Mouse (Mus musculus) heart, embryonic 16.5 days (tissue): ENCODE measurements around the gene Dpy19l3. TPM values are rescaled to one million over a fixed set of nuclear protein-coding genes. Genes with fewer than 3 reads are reported as not detected.

Source experiments
- ATAC-seq: fragments of 200-750 bp; cut with Nextera tagmentation; replicated peaks from 2 replicates; pipeline ENCODE4 v1.8.0; 2017; ENCODE audit warnings: moderate number of reproducible peaks; ENCODE audit not compliant: insufficient read depth, low FRiP score; ENCODE audit errors: extremely low read depth
- H3K27ac ChIP-seq: fragments of 300-500 bp; sonication (generic); 2 replicates; pipeline ENCODE4 v1.5.1; 2014; ENCODE audit warnings: mild to moderate bottlenecking, low read length, control low read depth, moderate library complexity
- H3K27me3 ChIP-seq: fragments of 300-500 bp; sonication (generic); 2 replicates; pipeline ENCODE4 v1.6.1; 2014; ENCODE audit warnings: low read length, mixed read lengths; ENCODE audit not compliant: control insufficient read depth, insufficient read depth
- H3K36me3 ChIP-seq: fragments of 300-500 bp; sonication (generic); 2 replicates; pipeline ENCODE4 v1.6.1; 2014; ENCODE audit not compliant: control insufficient read depth, insufficient read depth
- H3K4me1 ChIP-seq: fragments of 300-500 bp; sonication (generic); 2 replicates; pipeline ENCODE4 v1.6.1; 2014; ENCODE audit warnings: low read length, mixed read lengths; ENCODE audit not compliant: control insufficient read depth, insufficient read depth
- H3K4me2 ChIP-seq: fragments of 300-500 bp; sonication (generic); 2 replicates; pipeline ENCODE4 v1.6.1; 2014; ENCODE audit warnings: low read depth, mild to moderate bottlenecking, control low read depth, low read length
- H3K4me3 ChIP-seq: fragments of 300-500 bp; sonication (generic); 2 replicates; pipeline ENCODE4 v1.5.1; 2014; ENCODE audit warnings: mild to moderate bottlenecking, control low read depth, low read length
- H3K9ac ChIP-seq: fragments of 300-500 bp; sonication (generic); 2 replicates; pipeline ENCODE4 v1.6.1; 2014; ENCODE audit warnings: low read length, control low read depth
- H3K9me3 ChIP-seq: fragments of 300-500 bp; sonication (generic); replicated peaks from 2 replicates; pipeline ENCODE4 v1.6.1; 2016; ENCODE audit warnings: low read length; ENCODE audit not compliant: control insufficient read depth
- WGBS: fragments of 180-500 bp; shearing (Covaris S2); extraction: QIAGEN DNeasy Blood & Tissue Kit; methylation state at CpG from one replicate; pipeline ENCODE4 v1.1.7; 2014; 5-methylcytosine and 5-hydroxymethylcytosine counted together
- polyA plus RNA-seq: library from polyadenylated mRNA; unstranded; fragments of >200 nt; fragmentation: Nextera tagmentation; extraction: Ambion mirVana; gene quantifications from 2 replicates; pipeline ENCODE4 v1.2.1, GENCODE M21; 2015

The Dpy19l3 gene
- polyA plus RNA-seq, 1 experiment from 2014 or later, result 12.3 TPM

DNA sequence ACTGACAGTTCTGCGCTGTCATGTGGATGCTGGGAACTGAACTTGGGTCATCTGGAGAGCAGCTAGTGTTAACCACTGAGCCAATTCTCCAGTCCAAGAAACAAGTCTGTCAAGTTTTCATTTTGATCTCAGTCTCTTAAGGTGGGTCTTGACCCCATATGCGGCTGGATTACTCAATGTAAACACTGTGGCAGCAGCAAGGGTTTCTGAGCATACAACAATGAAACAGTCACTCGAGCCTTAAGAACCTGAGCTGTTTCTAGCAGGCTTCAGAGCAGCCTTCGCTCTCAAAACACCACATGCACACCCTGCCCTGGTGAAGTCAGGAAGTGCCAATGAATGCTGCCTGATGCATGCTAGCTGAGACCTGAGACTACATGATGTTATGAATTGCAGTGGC is 31.3 kb upstream of the Dpy19l3 start:
- H3K9me3 ChIP-seq, result no peaks in the 10 kb centered on the region
- H3K4me1 ChIP-seq, result no peaks in the 10 kb centered on the region
- H3K27me3 ChIP-seq, result no peaks in the 10 kb centered on the region
- H3K27ac ChIP-seq, result no peak overlapping the region
- H3K4me2 ChIP-seq, result no peak overlapping the region
- no peak for ATAC-seq
- no peak overlapping the region for H3K4me3 ChIP-seq
- 80% methylated on average over 4 of the region's 4 CpGs for WGBS
- peaks cover 41% of the 10 kb centered on the region for H3K36me3 ChIP-seq
- no peak overlapping the region for H3K9ac ChIP-seq

- no peaks in the 10 kb centered on the region for H3K9me3 ChIP-seq
- H3K4me3 ChIP-seq, result no peak overlapping the region
- H3K4me2 ChIP-seq, result no peak overlapping the region
- no peak overlapping the region for H3K27ac ChIP-seq
- no peaks in the 10 kb centered on the region for H3K27me3 ChIP-seq
- H3K36me3 ChIP-seq, result peaks cover 28% of the 10 kb centered on the region
- H3K4me1 ChIP-seq, result no peaks in the 10 kb centered on the region
- ATAC-seq, result no peak
- H3K9ac ChIP-seq, result no peak overlapping the region
Measured at GRCm38 (mm10) chr7:35782252-35782651, 28.0 kb upstream of the Dpy19l3 start.

- Histone ChIP-seq H3K4me3 (no peak overlapping the region), H3K9me3 (no peaks in the 10 kb centered on the region), H3K9ac (no peak overlapping the region), H3K4me1 (0 out of 2 replicates have a peak, but pooled peaks cover 2% of the 10 kb centered on the region), H3K27ac (no peak overlapping the region), H3K36me3 (peaks cover 51% of the 10 kb centered on the region), H3K27me3 (no peaks in the 10 kb centered on the region), H3K4me2 (no peak overlapping the region)
- no peak for ATAC-seq
- WGBS, result 88% methylated on average over 12 of the region's 12 CpGs
Measured at GRCm38 (mm10) chr7:35774127-35774526, 19.9 kb upstream of the Dpy19l3 start.

- H3K4me1 ChIP-seq, result 0 out of 2 replicates have a peak, but pooled peaks cover 2% of the 10 kb centered on the region
- no peaks in the 10 kb centered on the region for H3K27me3 ChIP-seq
- no peaks in the 10 kb centered on the region for H3K9me3 ChIP-seq
- no peak overlapping the region for H3K9ac ChIP-seq
- peaks cover 40% of the 10 kb centered on the region for H3K36me3 ChIP-seq
- ATAC-seq, result no peak
- WGBS, result 91% methylated on average over 8 of the region's 8 CpGs
- no peak overlapping the region for H3K4me3 ChIP-seq
- H3K4me2 ChIP-seq, result no peak overlapping the region
- no peak overlapping the region for H3K27ac ChIP-seq
Measured at GRCm38 (mm10) chr7:35772347-35772746, 18.1 kb upstream of the Dpy19l3 start.

DNA sequence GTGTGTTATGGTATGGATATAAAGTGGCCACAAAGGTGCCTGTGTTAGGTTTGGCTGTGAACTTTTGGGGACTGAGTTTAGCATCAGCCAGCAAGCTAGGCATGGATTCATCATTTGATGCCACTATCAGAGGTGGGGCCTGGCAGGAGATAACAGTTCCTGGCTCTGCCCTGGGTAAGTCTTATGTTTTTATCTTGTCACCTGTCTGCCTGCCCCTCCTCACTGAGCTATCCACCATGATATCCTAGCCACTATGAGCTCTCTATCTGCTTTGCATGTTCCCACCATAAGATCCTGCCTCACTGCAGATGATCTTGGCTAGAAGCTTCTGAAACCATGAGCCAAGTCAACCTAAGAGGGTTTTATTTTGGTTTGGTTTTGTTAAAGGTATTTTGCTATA is 16.9 kb upstream of the Dpy19l3 start:
- Histone ChIP-seq H3K9ac (no peak overlapping the region), H3K9me3 (no peaks in the 10 kb centered on the region), H3K36me3 (peaks cover 32% of the 10 kb centered on the region), H3K4me2 (no peak overlapping the region), H3K4me1 (0 out of 2 replicates have a peak, but pooled peaks cover 2% of the 10 kb centered on the region), H3K27me3 (no peaks in the 10 kb centered on the region), H3K27ac (no peak overlapping the region), H3K4me3 (no peak overlapping the region)
- ATAC-seq, result no peak

- ATAC-seq, result no peak
- Histone ChIP-seq H3K4me1 (0 out of 2 replicates have a peak, but pooled peaks cover 2% of the 10 kb centered on the region), H3K9ac (no peak overlapping the region), H3K9me3 (no peaks in the 10 kb centered on the region), H3K4me2 (no peak overlapping the region), H3K36me3 (peaks cover 22% of the 10 kb centered on the region), H3K27me3 (no peaks in the 10 kb centered on the region), H3K27ac (no peak overlapping the region), H3K4me3 (no peak overlapping the region)
- 58% methylated on average over 7 of the region's 7 CpGs for WGBS
Measured at GRCm38 (mm10) chr7:35770122-35770521, 15.9 kb upstream of the Dpy19l3 start.

- 85% methylated on average over 11 of the region's 11 CpGs for WGBS
- no peak for ATAC-seq
- H3K9me3 ChIP-seq, result no peaks in the 10 kb centered on the region; the same call in 1 of the 2 replicates
- no peaks in the 10 kb centered on the region for H3K27me3 ChIP-seq
- H3K27ac ChIP-seq, result no peak overlapping the region
- no peaks in the 10 kb centered on the region for H3K36me3 ChIP-seq
- no peak overlapping the region for H3K4me3 ChIP-seq
- H3K4me1 ChIP-seq, result no peaks in the 10 kb centered on the region
- H3K9ac ChIP-seq, result no peak overlapping the region
- H3K4me2 ChIP-seq, result no peak overlapping the region
Measured at GRCm38 (mm10) chr7:35764461-35764860, 10.2 kb upstream of the Dpy19l3 start.

- ATAC-seq, result no peak
- WGBS, result 59% methylated on average over 5 of the region's 5 CpGs
Measured at GRCm38 (mm10) chr7:35761801-35762200, 7.5 kb upstream of the Dpy19l3 start.

DNA sequence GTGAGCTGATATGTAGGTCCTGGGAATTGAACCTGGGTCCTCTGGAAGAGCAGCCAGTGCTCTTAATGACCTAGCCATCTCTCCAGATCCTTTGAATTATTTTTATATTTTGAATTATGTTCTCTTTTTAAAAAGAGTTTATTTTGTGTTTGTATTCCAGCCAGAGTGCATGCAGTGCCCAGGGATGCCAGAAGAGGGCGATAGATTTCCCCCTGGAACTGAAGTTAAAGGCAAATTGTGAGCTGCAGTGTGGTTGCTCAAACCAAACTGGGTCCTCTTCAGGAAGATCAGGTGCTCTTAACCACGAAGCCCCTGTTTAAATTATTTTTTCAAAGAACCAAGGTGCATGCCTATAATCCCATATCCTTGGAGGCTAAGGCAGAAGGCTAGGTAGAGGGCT is 5.3 kb upstream of the Dpy19l3 start:
- Histone ChIP-seq H3K9me3 (no peaks in the 10 kb centered on the region; the same call in 1 of the 2 replicates), H3K27ac (no peak overlapping the region), H3K4me1 (peaks cover 3% of the 10 kb centered on the region; the same call in 1 of the 2 replicates), H3K9ac (no peak overlapping the region), H3K27me3 (no peaks in the 10 kb centered on the region; the same call in 1 of the 2 replicates), H3K36me3 (no peaks in the 10 kb centered on the region), H3K4me3 (no peak overlapping the region), H3K4me2 (no peak overlapping the region)
- ATAC-seq, result no peak
- 17% methylated on average over 2 of the region's 2 CpGs for WGBS

More at GRCm38 (mm10) chr7:35761801-35762200, 7.5 kb upstream of the Dpy19l3 start:
- no peaks in the 10 kb centered on the region for H3K36me3 ChIP-seq
- no peaks in the 10 kb centered on the region; the same call in 1 of the 2 replicates for H3K9me3 ChIP-seq
- no peak overlapping the region for H3K9ac ChIP-seq
- H3K27ac ChIP-seq, result no peak overlapping the region
- no peaks in the 10 kb centered on the region; the same call in 1 of the 2 replicates for H3K27me3 ChIP-seq
- H3K4me1 ChIP-seq, result no peaks in the 10 kb centered on the region
- no peak overlapping the region for H3K4me3 ChIP-seq
- no peak overlapping the region for H3K4me2 ChIP-seq
